Mouse (Mus musculus) spleen, postnatal 14 days (tissue): ENCODE results near the gene Btbd9.

Experiments
- DNase-seq, 2 experiments: peaks; one replicate each; pipeline ENCODE4 v3.0.0; 2021 to 2022; ENCODE audit warnings: low spot score in 2 of 2

Gene Btbd9

DNA sequence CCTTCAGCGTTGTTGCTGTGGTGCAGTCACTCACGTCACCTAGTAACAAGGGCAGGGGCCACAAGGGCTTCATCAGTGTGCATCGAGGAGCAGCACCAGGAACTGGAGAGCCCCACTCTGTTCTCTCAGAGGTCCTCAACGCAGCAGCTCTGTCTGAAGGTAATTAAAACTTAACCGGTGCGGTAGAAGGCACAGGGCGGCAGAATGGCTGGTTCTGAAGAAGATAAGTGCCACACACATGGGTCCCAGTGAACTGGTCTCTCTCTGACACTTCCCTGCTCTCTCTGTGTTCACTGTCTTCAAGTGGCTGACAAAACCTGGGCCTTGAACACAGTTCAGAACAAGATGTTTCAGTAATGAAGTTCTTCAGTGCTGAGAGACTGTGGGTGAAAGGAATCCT lies 239.5 kb downstream of the Btbd9 start:
- DNase-seq, result no peak

GRCm38 (mm10) chr17:30336280-30336679 lies 240.0 kb downstream of the Btbd9 start:
- DNase-seq, result no peak

- no peak for DNase-seq
Measured at GRCm38 (mm10) chr17:30335746-30336145, 240.5 kb downstream of the Btbd9 start.

- DNase-seq, result no peak
Measured at GRCm38 (mm10) chr17:30334257-30334656, 242.0 kb downstream of the Btbd9 start.

DNA sequence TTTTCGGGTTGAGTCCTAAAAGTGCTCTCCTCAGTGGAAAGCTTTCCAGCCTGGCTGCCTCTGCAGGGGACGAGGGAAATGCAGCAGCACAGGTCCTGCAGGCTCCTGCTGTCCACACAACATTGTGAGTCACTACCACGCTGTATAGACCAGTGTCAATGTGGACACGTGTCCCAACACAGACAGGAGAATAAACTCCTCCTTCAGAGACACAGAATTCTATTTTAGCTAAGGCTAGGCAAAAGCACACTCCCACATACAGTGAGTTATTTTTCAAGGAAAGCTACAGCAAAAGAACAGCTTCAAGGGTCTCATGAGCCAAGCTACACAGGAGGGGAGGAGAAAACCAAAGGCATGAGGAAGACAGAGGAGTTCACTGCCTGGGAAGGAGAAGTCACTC lies 243.2 kb downstream of the Btbd9 start:
- no peak for DNase-seq

- no peak for DNase-seq
Measured at GRCm38 (mm10) chr17:30331380-30331779, 244.9 kb downstream of the Btbd9 start.

DNA sequence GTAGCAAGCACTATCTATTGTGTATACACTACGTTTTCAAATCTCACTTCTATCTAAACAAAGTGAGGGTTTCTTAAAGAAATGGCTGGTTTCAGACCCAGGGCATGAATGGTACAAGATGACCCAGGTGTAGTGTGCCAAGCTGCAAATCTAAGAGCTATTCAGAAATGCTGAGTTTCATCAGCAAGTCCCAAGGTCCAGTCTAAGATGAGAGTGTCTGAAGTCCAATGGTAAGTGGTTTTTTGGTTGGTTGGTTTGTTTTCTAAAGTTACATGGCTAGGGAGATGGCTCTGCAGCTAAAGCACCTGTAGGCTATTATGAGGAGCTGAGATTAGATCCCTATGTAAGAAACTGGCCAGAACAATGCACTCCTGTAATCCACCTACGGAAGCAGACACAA lies 246.8 kb downstream of the Btbd9 start:
- DNase-seq, result no peak

- no peak for DNase-seq
Measured at GRCm38 (mm10) chr17:30328924-30329323, 247.4 kb downstream of the Btbd9 start.

DNA sequence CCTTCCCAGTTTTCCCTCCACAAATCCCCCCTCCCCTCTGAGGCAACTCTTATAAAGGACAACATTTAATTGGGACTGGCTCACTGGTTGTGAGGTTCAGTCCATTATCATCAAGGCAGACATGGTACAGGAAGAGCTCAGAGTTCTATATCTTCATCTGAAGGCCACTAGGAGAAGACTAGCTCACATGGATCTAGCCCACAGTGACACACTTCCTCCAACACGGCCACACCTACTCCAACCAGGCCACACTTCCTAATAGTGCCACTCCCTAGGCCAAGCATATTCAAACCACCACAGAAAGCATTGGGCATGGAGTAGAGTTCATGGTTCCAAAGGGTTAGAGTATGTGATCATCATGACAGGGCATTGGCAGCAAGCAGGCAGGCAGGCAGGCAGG lies 249.4 kb downstream of the Btbd9 start:
- DNase-seq, result no peak

- DNase-seq, result no peak
Measured at GRCm38 (mm10) chr17:30320301-30320700, 256.0 kb downstream of the Btbd9 start.

GRCm38 (mm10) chr17:30312688-30313087 lies 263.6 kb downstream of the Btbd9 start:
- no peak for DNase-seq

DNA sequence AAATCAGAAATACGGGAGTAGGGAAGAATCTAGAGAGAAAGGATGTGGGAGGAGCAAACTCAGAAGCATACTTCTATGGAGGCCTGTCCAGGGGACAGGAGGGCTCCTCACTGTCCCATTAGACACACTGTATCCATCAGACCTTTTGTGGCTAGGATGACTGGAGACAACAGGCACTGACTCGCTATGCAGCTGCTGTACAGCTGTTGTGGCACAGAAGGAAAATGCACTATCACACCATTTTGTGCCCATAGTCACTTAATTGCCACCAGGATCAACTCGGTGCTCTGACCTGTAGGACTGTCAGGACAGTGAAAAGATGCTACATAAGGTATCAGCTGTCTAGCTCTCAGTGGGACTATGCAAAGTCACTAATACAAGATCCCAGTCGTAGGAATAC lies 266.7 kb downstream of the Btbd9 start:
- no peak for DNase-seq

DNA sequence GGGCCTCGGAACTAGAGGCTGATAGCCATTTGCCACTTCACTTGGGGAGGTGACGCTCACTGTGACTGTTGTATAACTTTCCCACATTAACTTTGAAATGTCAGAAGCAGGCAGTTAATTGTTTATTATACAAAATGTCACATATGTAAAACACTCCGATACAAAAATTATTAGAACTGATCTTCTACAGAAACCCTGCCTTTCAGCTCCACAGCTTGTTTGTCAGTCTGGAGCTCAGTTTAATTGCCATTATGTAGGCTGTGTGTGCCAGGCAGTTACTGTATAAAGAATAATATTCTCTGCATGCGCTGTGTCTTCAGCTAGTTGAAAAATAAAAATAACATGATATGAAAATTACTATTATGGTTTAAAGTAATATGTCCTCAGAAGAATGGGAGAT lies 267.4 kb downstream of the Btbd9 start:
- no peak for DNase-seq

DNA sequence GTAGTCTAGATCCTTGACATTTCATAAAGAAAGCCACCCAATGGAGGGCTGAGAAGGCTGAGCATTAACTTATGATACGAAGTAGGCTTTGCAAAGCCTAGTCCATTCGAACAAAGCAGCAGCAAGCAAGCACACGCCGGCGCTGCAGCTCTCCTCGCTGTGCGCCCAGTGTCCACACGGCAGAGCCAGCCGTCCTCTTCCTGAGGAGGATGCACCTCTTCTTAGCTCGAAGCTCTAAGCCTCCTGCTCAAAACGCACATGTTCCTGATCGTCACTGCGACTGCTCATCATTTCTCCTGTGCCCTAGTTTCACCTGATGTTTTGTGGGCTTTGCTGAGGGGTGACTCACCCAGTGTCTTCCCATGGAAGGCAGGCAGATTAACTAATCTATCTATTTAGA lies 268.0 kb downstream of the Btbd9 start:
- no peak for DNase-seq

DNA sequence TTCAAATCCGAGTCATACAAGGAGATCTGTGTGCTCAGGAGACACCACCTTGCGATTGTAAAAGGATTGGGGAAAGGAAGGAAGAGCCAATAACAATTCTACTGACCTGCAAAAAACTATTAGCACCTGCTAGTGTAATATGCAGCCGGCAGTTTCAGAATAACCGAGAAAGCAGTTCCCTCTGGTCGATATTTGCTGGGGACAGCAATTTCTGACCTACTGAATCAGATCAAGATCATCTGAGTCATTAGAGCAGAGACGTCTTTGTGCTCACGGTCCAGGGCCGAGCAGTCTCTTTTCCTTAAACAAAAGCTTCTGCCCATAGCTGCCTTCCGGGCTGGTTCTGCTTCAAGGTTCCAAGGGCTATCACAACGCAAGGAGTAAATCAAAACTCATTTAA lies 269.1 kb downstream of the Btbd9 start:
- DNase-seq, result no peak

GRCm38 (mm10) chr17:30304766-30305165 lies 271.5 kb downstream of the Btbd9 start:
- DNase-seq, result no peak

- DNase-seq, result no peak
Measured at GRCm38 (mm10) chr17:30301338-30301737, 274.9 kb downstream of the Btbd9 start.

DNA sequence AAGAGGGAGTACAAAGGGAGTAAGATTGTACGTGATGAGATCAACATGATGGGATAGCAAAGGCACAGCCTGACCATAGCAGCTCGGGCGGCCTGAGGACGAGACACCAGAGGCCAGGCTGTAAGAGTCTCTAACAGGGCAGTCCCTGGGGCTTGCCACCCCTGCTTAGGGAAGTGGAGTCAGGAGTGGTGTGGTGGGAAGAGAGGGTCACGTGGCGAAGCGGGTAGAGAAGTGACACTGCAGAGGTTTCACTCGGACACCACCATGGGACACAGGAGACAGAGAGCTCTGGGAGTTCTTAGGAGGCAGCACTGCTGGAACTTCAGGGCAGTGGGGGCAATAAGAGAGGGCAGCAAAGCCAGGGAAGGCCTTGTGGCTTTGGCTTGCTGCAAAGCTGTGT lies 278.9 kb downstream of the Btbd9 start:
- DNase-seq, result no peak

DNA sequence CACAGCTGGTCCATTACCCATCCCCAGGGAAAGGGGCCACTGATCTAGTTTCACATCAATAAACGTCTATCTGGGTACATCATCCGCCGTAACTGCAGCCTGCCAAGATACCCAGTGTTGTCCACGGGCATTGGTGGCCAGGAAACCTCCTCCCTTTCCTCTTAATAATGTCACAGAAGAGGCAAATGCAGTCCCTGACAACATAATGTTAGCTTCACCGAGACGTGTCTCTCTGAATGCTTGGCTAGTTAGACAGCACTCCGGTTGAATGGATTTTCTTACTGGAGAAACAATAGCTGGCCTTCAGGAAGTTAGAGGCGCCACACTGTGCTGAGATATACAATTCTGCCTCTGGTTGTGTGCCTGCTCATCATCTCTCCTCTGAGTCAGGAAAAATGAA lies 280.2 kb downstream of the Btbd9 start:
- no peak for DNase-seq

DNA sequence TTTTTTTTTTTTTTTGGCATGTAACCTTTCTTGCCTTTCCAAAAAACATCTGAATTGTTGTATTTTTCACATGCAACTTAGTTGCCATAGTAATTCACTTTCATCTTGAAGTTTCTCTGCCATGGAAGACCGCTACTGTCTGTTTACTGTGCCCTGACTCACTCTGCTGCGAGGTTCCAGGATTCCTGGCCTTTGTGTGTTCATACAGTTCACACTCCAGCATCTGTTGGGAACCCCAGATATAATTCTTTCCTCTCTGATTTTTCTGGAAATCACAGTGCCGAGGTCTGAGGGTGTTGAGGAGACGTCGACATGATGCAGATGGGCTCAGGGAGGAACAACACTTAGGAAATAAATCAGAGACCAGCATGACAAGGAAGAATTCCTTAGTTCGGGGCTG lies 283.6 kb downstream of the Btbd9 start:
- DNase-seq, result no peak

DNA sequence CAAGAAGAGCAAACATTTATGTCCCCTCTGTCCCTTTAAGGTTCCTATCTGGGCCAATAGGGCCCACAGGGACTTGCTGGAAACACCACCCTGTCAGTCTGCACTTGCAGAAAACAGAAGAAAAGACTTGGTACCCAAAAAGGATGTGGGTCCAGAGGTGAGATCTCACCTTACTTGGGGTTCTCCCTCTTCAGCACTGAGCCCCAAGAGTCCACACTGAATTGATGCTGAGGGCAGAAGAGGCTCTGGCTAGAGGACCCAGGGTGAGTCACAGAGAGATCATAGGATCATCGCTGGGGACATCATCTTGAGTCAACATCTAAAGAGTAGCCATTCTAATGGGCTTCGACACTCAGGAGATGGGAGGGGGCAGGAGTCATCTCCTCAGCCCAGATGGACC lies 290.6 kb downstream of the Btbd9 start:
- no peak for DNase-seq

GRCm38 (mm10) chr17:30283460-30284050 lies 292.7 kb downstream of the Btbd9 start:
- no peak for DNase-seq

DNA sequence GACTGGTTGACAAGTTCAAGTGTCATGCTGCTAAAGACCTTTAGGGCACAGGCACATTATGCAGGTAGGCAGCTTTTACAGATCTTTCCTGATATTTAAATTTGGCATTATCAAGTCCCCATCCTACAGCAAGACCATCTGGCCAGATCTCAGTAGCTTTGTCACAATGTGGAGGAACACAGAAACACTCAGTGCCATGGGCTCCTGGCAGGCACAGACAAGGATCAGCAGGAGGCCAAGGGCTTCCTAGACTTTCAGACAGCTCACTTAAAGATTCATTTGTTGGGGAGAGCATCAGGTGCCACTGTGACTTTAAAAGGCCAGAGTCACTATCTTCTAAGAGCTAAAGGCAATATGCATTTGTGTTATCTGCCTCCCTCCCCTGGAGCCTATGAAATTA lies 293.3 kb downstream of the Btbd9 start:
- no peak for DNase-seq

DNA sequence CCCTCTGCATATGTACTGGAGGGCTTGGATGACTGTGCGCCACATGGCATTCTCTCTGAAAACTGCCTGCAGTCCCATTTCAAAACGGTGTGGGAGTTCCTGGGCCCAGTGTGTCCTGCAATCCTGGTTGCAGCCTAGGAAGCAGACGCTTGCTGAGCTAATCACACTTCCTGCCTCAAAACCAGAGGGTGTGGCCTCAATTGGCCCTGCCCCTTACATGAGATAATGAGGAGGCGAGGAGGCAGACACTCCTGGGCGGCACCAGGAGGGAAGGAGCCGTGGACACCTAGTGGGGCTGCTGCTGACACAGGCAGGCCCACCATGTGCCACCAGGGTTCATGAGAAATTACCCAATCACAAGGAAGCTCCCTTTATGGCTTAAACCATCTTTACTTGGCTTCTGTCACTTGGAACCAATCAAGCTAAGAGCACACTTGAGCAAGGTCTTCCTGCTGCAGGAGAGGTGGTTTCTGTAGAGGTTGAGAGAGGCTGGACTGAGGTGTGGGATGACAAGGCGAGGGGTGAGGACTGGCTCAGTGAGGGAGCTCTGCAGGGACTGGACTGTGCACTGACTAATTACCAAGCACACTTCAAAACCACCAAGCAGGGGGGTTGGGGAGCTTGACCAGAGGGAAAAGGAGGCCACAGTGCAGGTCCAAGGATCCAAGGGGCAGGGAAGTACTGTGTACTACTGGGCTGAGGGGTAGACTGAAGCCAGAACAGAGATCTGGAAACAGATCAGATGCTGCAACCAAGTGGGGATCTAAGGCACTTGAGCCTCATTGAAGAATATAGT lies 295.8 kb downstream of the Btbd9 start:
- no peak for DNase-seq
